Mouse (Mus musculus) monocyte, adult 59 days (primary cell): Measurements from ENCODE around the gene Ttll3. TPM values are rescaled to one million over a fixed set of nuclear protein-coding genes. Genes with fewer than 3 reads are reported as not detected.

ENCODE experiments used
- total RNA-seq, 2 experiments: library from RNA; stranded (reverse); gene quantifications; one replicate each; pipeline ENCODE4 v1.2.4; 2023

The Ttll3 gene
- 10 to 100 TPM; 47.8 to 48.0 TPM for total RNA-seq

DNA sequence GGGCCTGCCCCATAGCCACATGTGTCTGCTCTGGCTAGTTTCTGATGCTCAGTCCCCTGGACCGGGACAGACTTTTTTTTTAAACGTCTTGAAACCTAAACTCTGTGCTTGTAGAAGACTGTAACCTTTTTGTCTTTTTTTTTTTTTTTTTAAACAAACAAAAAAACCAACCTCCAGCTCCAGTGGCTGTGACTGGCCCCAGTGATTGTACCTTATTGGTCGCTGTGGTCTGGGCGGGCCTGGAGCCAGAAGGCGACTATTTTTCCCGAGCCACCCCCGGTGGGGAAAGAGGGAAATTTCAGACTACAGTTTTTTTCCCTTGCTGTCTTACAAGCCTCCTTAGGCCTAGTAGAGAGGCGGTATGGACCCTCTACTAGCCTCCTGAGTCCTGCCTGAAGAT lies at the start of gene Ttll3:
Gene Ttll3 (plus strand): TSS at position 301 of the 400 bp plus-strand sequence.

DNA sequence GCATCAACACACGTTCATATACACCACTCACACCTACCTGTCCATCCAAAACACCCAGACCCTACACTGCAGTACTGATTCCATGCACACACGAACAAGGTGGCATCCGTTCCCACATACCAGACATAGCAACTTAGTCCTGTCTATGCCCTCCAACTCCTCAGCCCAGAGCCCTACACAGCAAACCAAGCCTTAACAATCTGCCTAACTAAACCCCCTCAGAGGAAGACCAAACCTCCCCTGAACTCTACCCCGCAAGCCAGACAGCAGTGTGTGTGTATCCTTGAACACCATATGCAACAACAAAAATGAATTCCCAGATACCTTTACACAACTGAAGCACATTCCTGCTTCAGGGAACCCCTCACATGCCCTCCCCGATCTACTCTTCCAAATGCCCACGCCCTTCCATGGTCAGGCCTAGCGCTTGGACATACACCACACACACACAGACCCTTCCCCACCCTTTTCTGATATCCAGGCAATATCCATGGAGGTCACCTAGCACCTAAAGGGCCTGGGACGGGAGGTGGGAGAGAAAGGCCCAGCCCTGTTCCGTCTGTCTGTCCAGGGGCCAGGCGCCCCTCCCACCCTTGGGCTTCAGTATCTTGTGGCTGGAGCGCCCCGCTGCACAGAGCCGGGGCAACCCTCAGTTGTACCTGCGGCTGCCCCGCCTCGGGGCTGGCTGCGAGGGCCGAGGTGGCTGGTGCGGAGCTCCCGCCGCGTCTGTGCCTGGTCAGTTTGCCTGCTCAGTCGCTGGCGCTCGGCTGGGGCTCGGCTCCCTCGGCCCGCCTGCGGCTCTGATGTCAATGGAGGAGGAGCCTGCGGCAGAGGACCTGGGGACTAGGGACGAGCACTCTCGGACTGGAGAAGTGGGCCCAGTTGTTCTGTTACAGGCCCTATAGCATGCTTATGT lies 45.6 kb upstream of the Ttll3 start, which contains the start of gene Camk1:
Gene Camk1 (minus strand): TSS at position 808 of the 916 bp plus-strand sequence.

DNA sequence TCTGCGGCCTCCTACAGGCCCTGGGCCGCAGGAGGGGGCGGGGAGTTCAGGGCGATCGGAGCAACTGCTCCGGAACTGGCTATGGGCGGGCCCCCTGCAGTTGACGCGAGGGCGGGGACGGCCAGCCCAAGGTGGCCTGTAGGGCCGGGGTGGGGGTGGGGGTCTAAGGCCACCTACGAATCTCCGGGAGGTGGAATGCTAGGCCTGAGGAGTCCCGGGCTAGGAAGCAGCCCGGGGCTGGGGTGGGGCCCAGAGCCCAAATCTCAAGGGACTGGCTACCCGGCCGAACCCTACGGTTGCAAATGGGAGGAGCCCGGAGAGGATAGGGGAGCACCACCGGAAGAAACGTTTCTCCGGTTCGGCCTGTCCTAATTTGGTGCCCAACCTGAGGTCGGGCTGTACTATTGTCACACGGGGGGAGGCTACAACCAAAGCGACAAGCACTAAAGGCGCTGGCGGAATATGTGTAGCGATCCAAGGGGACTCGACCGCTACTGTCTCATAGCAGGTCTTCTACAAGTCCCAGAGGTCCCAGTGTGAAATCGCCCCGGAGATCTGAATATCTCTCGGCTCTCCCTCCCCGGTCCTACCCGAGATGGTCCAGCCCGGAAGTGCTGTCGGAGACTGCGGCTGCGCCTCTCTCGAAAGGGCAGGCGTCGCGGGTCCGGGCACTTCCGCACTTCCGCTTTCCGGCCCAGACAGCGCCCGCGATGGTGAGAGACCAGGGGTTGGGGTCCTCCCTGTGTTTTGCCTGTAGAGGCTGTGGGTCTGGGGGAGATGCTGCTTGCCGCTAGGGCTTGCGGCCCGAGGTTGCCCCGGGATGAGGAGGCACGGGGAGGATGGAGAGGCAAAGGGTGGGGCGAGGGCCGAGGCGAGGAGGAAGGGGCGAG lies 11.3 kb upstream of the Ttll3 start, which contains the start of the genes Tada3 and Arpc4:
Gene Tada3 (minus strand): TSS at position 388 of the 890 bp plus-strand sequence.
Gene Arpc4 (plus strand): TSS at position 620 of the 890 bp plus-strand sequence.

DNA sequence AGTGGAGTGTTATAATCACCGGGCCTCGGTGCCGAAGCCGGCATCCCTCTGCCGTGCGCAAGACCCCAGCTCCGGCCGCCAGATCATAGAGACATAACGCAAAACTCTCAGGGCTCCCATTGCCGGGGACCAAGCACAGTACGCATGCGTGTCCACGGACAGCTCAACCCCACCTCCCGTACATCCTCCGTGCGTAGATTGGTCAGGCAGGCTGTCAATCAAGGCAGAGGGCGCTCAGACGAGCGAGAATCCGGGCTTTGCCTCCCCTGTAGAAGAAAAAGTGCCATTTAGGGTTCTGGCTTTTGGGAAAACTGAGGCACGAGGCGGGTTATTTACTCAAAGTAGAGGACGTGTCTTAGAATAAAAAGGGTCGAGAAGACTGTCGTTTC lies 30.1 kb downstream of the Ttll3 start, which contains the start of gene Rpusd3:
Gene Rpusd3 (minus strand): TSS at position 142 of the 389 bp plus-strand sequence.

DNA sequence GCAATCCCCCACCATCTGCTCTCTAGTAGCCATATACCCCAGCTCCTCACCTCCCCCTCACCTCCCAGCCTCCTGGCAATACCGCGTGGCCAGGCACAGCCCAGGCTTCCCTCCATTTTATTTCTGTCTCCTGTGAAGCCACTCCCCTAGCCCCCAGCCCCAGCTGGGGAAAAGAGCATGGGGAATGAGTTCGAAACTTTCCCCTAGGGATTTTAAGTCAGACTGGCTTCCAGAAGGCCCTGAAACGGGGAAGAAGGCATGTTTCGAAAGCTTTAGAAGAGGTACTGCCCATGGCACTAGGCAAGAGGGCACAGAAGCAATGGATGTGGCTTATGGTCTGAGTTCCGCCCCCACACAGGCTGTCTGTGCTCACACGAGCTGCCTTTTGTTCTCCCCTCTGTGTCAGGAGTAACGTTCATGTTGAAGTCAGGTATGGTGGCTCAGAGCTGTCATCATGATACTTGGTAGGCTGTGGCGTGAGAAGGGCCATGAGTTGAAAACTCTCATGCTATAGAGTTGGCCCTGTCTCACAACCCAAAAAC lies 46.7 kb downstream of the Ttll3 start, which contains the start of gene Cidec:
Gene Cidec (minus strand): TSS at position 97 of the 542 bp plus-strand sequence.

DNA sequence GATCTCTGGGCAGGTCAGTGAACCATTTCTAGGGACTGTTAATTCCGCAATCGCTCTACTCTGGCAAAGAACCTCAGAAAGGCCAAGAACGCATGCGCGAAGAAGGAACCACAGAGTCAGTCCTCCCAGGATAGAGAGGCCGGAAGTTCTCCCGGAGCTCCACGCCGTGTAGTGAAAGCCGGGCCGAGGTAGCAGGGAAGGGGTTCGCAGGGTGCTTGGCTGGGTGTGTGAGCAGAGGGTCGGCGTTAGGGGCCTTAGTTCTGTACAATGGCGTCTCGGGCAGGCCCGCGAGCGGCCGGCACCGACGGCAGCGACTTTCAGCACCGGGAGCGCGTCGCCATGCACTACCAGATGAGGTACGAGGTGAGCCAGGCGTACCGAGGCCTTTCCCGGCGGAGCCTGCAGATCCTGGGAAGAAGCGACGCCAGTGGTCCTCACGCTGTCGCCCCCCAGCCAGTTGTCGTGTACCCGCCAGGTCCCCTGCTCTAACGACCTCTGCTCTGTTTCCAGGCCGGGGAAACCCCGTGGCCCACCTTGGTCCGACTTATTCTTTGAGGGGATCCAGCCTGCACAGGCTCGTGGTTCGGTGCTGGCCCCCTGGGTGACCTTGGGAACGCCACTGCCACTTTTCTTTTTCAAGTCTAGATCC lies 53.5 kb downstream of the Ttll3 start, which contains the start of gene Jagn1:
Gene Jagn1 (plus strand): TSS at position 128 of the 649 bp plus-strand sequence.

DNA sequence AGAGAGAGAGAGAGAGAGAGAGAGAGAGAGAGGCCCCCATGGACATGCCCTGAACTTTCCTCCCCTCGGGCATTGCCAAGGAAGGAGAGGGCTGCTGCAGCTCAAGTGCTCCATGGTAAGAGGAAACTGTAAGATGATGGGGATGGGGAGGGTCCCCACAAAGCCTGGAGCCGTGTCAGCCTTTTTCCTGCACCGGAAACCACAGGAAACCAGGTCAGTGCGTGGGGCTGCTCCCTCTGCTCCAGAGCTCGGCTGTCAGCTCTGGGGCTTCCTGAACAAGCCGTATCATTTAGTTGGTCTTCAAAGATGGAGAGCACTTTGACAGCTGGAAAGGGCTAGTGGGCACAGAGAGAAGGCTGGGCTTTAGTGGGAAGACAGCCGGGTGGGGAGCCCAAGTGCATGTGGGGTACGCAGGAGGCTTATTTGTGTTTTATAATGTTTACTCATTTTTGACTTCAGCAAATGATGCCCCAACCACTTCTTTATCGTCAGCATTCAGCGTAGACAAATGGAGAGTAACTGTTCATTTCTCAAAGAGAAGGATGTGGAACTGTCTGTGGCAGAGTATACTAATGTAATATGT lies 69.0 kb downstream of the Ttll3 start, which contains the start of gene Il17re:
Gene Il17re (plus strand): TSS at position 533 of the 583 bp plus-strand sequence.

Other genes with a start within 250 kb of the Ttll3 start
- under 1 TPM; 0.34 to 0.58 TPM for gene Lhfpl4, start 193.9 kb upstream of the Ttll3 start, total RNA-seq
- 10 to 100 TPM; 60.8 to 64.8 TPM for gene Mtmr14, start 151.4 kb upstream of the Ttll3 start, total RNA-seq
- 1 to 10 TPM; 2.2 to 2.4 TPM for gene Cpne9, start 107.0 kb upstream of the Ttll3 start, total RNA-seq
- gene Brpf1, start 82.1 kb upstream of the Ttll3 start, total RNA-seq = 100 to 1,000 TPM; 146 to 150 TPM
- 10 to 100 TPM; 13.3 to 15.0 TPM for gene Ogg1, start 62.3 kb upstream of the Ttll3 start, total RNA-seq
- gene Camk1, start 45.3 kb upstream of the Ttll3 start, total RNA-seq = 10 to 100 TPM; 54.0 to 54.8 TPM
- gene Tada3, start 11.4 kb upstream of the Ttll3 start, total RNA-seq = 10 to 100 TPM; 23.0 to 23.8 TPM
- gene Arpc4, start 11.1 kb upstream of the Ttll3 start, total RNA-seq = 100 to 1,000 TPM; 479 to 494 TPM
- 1 to 10 TPM; 1.6 to 1.9 TPM for gene Rpusd3, start 30.1 kb downstream of the Ttll3 start, total RNA-seq
- gene Cidec, start 46.5 kb downstream of the Ttll3 start, total RNA-seq = not detected
- 10 to 100 TPM; 19.0 to 19.3 TPM for gene Jagn1, start 53.3 kb downstream of the Ttll3 start, total RNA-seq
- gene Il17re, start 69.2 kb downstream of the Ttll3 start, total RNA-seq = 1 to 10 TPM in 1 of 2 experiments, under 1 TPM in 1; 0.68 to 1.2 TPM
- gene Il17rc, start 82.2 kb downstream of the Ttll3 start, total RNA-seq = 1 to 10 TPM in 1 of 2 experiments, under 1 TPM in 1; 0.81 to 2.6 TPM
- 10 to 100 TPM in 1 of 2 experiments, 1 to 10 TPM in 1; 7.7 to 10.1 TPM for gene Creld1, start 94.0 kb downstream of the Ttll3 start, total RNA-seq
- under 1 TPM in 1 of 2 experiments, not detected in 1; 0.24 TPM for gene Prrt3, start 112.7 kb downstream of the Ttll3 start, total RNA-seq
- gene Emc3, start 142.4 kb downstream of the Ttll3 start, total RNA-seq = 10 to 100 TPM; 63.3 to 67.2 TPM
- gene Fancd2, start 142.4 kb downstream of the Ttll3 start, total RNA-seq = 1 to 10 TPM in 1 of 2 experiments, under 1 TPM in 1; 0.58 to 1.4 TPM
- gene Fancd2os, start 211.5 kb downstream of the Ttll3 start, total RNA-seq = not detected
- gene Brk1, start 215.5 kb downstream of the Ttll3 start, total RNA-seq = 100 to 1,000 TPM; 186 to 199 TPM
- 10 to 100 TPM; 25.7 to 32.5 TPM for gene Vhl, start 234.7 kb downstream of the Ttll3 start, total RNA-seq
- gene Irak2, start 249.2 kb downstream of the Ttll3 start, total RNA-seq = 100 to 1,000 TPM; 168 to 234 TPM